Mouse (Mus musculus): ENCODE measurements around the gene Aff2.

Gene Aff2

GRCm38 (mm10) chrX:69360238-69361054 is at the start of gene Aff2:
Gene Aff2 (plus strand): TSS chrX:69360294.
- peak; percentile 59 for DNase-seq

- DNase-seq, result no peak
Observed at GRCm38 (mm10) chrX:69337296-69337695, 22.8 kb upstream of the Aff2 start.

- no peak for DNase-seq
Observed at GRCm38 (mm10) chrX:69355621-69356020, 4.5 kb upstream of the Aff2 start.

DNA sequence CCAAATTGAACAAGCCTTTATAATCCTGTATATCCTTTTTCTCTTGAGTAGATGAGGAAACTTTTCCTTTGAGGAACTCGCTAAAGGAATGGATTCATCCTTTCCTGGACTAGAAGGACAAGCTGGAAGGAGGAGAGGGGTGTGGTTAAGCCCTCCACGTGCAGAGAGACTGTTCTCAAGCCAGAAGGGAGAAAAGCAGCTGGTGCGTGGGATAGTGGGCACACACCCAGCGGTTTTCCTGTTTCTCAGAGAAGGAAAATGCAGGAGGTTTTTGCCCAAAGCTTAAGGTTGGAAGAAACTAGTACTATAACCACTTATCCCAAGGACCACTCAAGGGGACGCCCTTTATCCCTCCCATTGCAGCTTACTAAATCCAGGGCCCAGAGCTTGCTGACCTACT is 734 bp upstream of the Aff2 start:
- peak; percentile 72 for DNase-seq

GRCm38 (mm10) chrX:69359885-69360237 is 233 bp upstream of the Aff2 start:
- DNase-seq, result no peak

DNA sequence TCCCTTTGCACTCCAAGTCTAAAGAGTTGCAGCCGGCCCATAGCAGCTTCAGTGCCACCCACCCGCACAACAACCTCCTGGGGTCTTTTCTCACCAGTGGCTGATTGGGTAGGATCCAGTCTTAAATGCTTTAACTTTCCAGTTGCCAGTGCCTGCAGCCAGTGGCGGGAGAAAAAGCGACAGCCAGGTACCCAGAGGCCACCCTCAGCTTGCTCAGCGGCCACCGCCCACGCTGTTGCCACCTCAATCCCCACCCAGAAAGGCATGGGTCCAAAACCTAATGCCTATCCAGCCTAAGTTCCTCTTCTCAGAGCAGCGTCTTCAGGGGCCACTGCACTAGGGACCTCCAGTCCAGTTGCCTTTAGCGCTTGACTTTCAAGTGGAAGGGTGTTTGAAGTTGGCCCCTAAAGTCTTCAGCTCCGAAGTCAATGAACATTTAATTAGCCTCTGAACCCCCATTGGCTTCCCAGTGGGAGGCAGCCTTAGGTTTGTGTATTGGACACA is 1.0 kb downstream of the Aff2 start:
- DNase-seq, result no peak

DNA sequence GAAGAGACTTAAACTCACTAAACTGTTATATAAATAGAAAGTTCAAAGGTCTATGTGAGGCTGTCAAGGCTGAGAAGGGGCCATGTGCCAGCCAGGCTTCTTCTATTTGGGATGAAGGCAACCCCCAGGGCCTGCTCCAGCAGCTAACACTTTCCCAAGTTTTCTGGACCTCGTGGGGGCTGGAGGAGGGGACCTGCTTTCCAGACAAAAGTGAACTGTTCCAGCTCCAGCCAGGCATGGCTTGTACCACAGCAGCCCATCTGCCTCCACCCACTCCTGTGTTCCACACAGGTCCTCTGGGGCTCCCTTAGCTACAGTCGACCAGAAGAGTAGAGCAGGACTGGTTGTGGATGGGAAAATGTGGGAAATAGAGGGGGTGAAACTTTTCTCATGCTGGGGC is 4.1 kb downstream of the Aff2 start:
- no peak for DNase-seq

DNA sequence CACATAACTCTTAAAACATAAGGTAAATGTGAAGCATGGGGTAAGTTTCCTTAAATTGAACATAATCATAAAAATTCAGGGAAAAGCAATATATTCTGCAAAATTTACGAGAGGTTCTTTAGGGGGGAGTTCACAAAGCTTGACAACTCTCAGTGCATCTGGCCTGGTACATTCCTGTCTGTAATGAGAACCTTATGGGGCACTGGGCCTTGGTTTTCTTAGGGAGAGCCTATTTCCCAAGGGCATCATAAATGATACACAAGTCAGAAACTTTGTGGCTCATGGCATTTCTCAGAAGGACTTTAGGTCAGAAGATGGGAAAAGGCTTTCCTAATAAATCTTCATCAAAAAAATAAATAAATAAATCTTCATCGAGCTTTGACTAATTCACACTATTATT is 13.2 kb downstream of the Aff2 start:
- no peak for DNase-seq

DNA sequence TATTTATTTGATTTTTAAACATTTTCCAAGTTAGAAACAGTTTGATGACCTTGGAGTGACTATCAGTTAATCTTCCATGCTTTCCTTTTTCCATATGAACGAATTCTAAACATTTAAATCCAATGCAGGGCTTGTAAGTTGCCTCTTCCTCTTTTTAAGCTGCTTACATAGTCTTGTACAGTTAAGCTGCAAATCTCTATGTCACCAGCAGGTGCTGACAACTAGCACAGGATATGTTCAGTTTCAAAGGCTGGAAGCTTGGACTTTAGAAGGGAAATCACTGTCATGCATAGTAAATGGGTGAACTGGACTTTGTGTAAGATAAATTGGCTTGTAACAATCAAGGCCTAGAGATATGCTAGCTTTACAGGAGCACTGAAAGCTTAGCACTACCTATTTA is 29.6 kb downstream of the Aff2 start:
- DNase-seq, result no peak

DNA sequence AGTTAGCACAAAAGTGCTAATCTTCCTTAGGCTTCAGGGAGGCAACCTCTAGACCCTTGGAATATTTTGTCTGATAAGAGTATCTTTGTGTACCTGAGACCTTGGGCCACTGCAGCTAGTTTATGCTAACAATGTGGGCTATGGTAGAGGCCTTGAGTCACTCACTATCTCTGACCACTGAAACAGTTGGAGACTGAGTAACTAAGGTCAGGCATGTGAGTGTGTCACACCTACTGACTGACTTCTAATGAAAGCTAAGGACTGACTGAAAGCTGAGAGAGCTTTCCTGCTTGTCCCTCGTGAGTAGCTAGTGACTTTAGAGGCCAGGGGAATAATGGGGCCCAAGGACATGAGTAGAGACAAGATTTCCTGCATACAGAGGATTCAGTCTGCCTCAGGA is 54.9 kb downstream of the Aff2 start:
- DNase-seq, result no peak

DNA sequence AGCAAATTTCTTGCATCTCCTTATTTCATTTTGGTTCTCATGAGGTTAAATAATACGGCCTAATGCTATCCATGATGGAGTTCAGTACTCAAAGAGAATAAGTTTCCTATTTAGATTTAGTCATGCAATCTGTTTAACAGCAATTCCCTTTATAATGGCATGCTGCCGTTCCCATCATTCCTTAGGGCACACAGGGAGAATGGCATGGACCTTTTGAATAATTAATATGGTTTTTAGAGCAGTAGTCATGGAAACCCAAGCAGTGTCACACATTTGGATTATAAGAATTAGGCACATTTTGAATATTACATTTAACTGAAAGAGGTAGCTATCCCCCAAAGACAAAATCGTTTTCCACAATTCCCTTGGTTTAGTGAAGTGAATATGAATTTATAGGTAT is 78.3 kb downstream of the Aff2 start:
- no peak for DNase-seq

- no peak for DNase-seq
Observed at GRCm38 (mm10) chrX:69441937-69442336, 81.8 kb downstream of the Aff2 start.

- no peak for DNase-seq
Observed at GRCm38 (mm10) chrX:69460896-69461295, 100.8 kb downstream of the Aff2 start.

DNA sequence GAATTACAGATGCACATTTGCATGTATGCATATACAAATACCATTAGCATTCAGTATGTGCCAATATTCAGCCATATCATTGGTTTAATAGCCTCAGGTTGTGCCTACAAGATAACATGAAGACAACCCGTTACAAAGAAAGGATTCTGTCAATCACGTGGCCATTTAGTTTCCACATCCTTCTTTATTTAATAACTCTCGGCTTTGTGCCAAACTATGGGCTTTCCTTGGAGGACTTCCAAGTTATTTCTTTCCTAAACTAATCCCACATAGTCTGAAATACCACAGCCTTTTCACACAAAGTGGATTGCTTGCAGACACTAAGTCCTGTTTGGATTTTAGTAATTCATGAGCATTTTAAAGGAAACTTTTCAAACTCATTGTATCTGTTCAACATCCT is 142.0 kb downstream of the Aff2 start:
- DNase-seq, result no peak

- no peak for DNase-seq
Observed at GRCm38 (mm10) chrX:69518040-69518575, 158.0 kb downstream of the Aff2 start.

- DNase-seq, result no peak
Observed at GRCm38 (mm10) chrX:69540811-69541210, 180.7 kb downstream of the Aff2 start.

DNA sequence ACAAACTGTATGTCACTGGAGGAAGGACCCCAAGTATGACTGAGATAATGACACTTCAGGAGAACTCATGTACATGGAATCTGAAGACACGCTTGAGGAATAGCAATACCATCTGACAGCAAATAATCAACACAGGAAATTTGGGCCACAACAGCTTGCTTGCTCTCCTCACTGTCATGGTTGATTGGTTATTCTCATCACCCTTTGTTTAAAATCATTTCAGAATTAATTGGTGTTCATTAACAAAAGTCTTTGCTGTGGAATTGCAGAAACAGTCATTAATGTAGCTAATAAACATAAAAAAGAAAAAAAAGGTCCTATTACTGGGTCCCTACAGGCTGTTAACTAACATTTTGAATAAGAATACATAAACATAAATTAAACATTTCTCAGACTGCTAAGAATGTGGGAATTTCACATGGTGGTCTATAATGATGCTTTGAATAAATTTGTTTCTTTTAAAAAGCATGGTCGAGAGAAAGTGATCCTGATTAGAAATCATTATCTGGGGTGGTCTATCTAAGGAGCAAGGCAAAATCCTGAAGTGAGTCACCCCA is 219.9 kb downstream of the Aff2 start:
- DNase-seq, result no peak

GRCm38 (mm10) chrX:69608793-69609192 is 248.7 kb downstream of the Aff2 start:
- DNase-seq, result no peak

DNA sequence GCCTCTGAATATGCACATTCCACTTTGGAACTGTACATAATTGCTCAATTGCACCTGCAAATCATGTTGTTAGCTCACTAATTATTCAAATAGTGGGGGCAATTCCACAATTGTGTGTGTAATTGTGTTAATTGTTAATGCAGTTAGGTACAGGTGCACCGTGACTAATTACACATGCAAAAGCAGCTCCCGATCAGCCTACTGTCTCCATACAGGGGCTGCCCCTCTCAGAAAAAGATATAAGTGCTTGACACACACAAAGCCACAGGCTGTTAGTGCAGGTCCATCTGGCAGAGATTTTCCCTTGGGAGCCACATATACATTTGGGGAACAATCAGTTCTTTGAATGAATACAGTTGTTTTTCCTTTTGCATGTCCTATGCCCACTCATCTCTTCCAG is 302.9 kb downstream of the Aff2 start:
- no peak for DNase-seq

DNA sequence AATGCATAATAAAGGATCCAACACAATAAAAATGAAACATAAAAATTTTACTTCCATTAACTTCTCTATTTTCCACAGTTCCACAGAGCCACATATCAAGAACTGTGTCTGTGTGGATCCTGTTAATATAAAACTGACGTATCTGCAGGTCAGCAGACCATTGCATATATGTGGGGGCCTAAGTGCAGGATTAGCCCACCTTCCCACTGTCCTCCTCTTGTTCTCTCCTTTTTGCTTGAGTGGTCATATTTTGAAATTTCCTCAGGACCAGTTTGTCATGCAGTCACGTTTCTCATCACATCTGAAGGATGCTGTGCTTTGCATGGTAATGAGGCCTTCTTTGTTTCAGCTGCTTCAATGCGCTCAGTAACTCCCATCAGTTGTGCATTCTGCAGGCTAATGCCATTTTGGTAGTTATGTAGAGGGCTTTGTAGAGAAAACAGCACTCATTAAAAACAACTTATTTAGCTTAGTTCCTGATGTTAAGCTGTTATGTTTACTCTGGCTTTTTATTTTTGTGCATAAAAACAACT is 306.1 kb downstream of the Aff2 start:
- no peak for DNase-seq

DNA sequence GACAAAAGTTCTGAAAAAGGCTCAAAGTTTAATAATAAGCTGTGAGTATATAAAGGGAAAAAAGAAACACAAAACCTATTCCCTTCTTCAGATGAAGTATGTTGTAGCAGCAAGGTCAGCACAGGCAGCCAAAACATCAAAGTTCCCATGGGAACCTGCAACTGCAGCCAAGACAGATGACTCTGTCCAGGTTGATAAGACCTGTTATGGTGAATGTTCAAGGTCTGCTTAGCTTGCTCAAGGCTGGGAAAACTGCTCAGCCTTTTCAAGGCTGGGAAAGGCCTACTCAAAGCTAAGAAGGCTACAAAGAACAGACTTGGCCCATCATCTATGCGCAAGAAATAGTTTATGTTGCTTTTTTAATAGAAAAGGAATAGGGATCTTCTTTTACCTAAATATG is 315.6 kb downstream of the Aff2 start:
- DNase-seq, result no peak

- no peak for DNase-seq
Observed at GRCm38 (mm10) chrX:69698840-69699239, 338.7 kb downstream of the Aff2 start.

- DNase-seq, result no peak
Observed at GRCm38 (mm10) chrX:69738972-69739371, 378.9 kb downstream of the Aff2 start.

- no peak for DNase-seq
Observed at GRCm38 (mm10) chrX:69744962-69745597, 385.0 kb downstream of the Aff2 start.

Measured in right cerebral cortex, postnatal 14 days (tissue).